Mouse (Mus musculus) bone marrow, adult 2 months (tissue): ENCODE results near the gene Adgrv1.

Experiments used
- CTCF ChIP-seq: fragments of 200-500 bp; IDR thresholded peaks from 2 replicates; pipeline ENCODE4 v1.5.1; 2011; ENCODE audit warnings: low read length, control low read depth; ENCODE audit not compliant: control insufficient read depth, insufficient read depth
- POLR2A ChIP-seq: fragments of 200-500 bp; IDR thresholded peaks from 2 replicates; pipeline ENCODE4 v1.6.1; 2011; ENCODE audit warnings: low read depth, mild to moderate bottlenecking, control low read depth, low read length, borderline replicate concordance; ENCODE audit not compliant: control insufficient read depth

GRCm38 (mm10) chr13:81132691-81133090, 500.3 kb downstream of the Adgrv1 start:
- no peak for TF ChIP-seq CTCF
- TF ChIP-seq POLR2A, result no peak
